Mouse (Mus musculus) cerebellum, adult 2 months (tissue): ENCODE measurements around the gene Rerg.

Experiments used
- CTCF ChIP-seq: fragments of 200-500 bp; IDR thresholded peaks from 2 replicates; pipeline ENCODE4 v1.5.1; 2011; ENCODE audit warnings: low read depth, mild to moderate bottlenecking, control low read depth, low read length, moderate library complexity, borderline replicate concordance; ENCODE audit not compliant: insufficient read depth
- POLR2A ChIP-seq: fragments of 200-500 bp; IDR thresholded peaks from 2 replicates; pipeline ENCODE4 v1.6.1; 2011; ENCODE audit warnings: low read length, control low read depth, borderline replicate concordance; ENCODE audit not compliant: insufficient read depth

DNA sequence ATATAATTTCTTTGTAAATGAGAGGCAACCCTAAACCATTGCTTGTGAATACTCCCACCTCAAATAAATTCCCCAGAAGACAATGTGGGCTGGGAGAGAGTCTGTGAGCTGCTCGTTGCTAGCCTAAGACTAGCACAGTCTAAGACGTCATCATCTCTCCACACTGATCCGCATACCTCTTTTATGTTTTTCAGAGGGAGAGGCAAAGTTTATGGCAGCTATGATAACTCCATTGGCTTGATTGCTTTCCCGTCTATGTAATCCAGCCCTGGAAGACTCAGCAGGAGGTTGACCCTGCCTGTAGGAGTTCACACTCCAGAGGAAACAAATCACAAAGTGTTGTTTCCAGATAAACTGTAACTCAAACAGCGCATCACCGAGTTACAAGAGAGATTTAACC, 38.9 kb downstream of the Rerg start:
- TF ChIP-seq POLR2A, result no peak
- TF ChIP-seq CTCF, result no peak
